Mouse (Mus musculus): ENCODE data around the gene Smlr1. TPM values are rescaled to one million over a fixed set of nuclear protein-coding genes. Genes with fewer than 3 reads are reported as not detected.
A peak's percentile ranks its signal among the peaks of the same experiment; 100 is the strongest.

Smlr1 gene
- polyA plus RNA-seq, 2 experiments, result 0.24 TPM; not detected in 1

- H3K27me3 ChIP-seq (ENCODE audit: control insufficient read depth, insufficient read depth, low read length), result no peaks in the 10 kb centered on the region
- H3K9me3 ChIP-seq (ENCODE audit: control insufficient read depth, low read length), result no peaks in the 10 kb centered on the region
- H3K27ac ChIP-seq (replicated peaks; ENCODE audit: low read depth, low read length), result no peak overlapping the region
- no peak for ATAC-seq (ENCODE audit: low FRiP score, low read depth)
- H3K4me1 ChIP-seq (ENCODE audit: control insufficient read depth, insufficient read depth, low read length), result no peaks in the 10 kb centered on the region
- H3K4me2 ChIP-seq (replicated peaks; ENCODE audit: low read depth, low read length, severe bottlenecking), result no peak overlapping the region
- TF ChIP-seq POLR2A (IDR thresholded peaks at IDR 0.05; ENCODE audit: borderline replicate concordance, extremely low read depth, insufficient read depth, insufficient read length), result no peak
- H3K36me3 ChIP-seq (ENCODE audit: control insufficient read depth, insufficient read depth, low read length), result no peaks in the 10 kb centered on the region
- no peak for DNase-seq (ENCODE audit: low spot score)
- no peak overlapping the region for H3K9ac ChIP-seq (ENCODE audit: low read depth, low read length, severe bottlenecking)
- WGBS, result 68% methylated on average over 5 of the region's 5 CpGs
- H3K4me3 ChIP-seq (replicated peaks; ENCODE audit: low read length), result no peak overlapping the region
Observed at GRCm38 (mm10) chr10:25534467-25534866, 1.6 kb downstream of the Smlr1 start.

- no peak for TF ChIP-seq POLR2A (IDR thresholded peaks at IDR 0.05; ENCODE audit: borderline replicate concordance, extremely low read depth, insufficient read depth, insufficient read length)
- Histone ChIP-seq H3K36me3 (ENCODE audit: control insufficient read depth, insufficient read depth, low read length) (no peaks in the 10 kb centered on the region), H3K9ac (ENCODE audit: low read depth, low read length, severe bottlenecking) (no peak overlapping the region), H3K27ac (replicated peaks; ENCODE audit: low read depth, low read length) (no peak overlapping the region), H3K4me3 (replicated peaks; ENCODE audit: low read length) (no peak overlapping the region), H3K4me1 (ENCODE audit: control insufficient read depth, insufficient read depth, low read length) (no peaks in the 10 kb centered on the region), H3K27me3 (ENCODE audit: control insufficient read depth, insufficient read depth, low read length) (no peaks in the 10 kb centered on the region), H3K9me3 (ENCODE audit: control insufficient read depth, low read length) (no peaks in the 10 kb centered on the region), H3K4me2 (replicated peaks; ENCODE audit: low read depth, low read length, severe bottlenecking) (no peak overlapping the region)
- ATAC-seq (ENCODE audit: low FRiP score, low read depth) (peak; percentile 93), DNase-seq (ENCODE audit: low spot score) (peak; percentile 57)
- 71% methylated on average over 9 of the region's 9 CpGs for WGBS
Observed at GRCm38 (mm10) chr10:25533513-25534246, 2.4 kb downstream of the Smlr1 start.

GRCm38 (mm10) chr10:25533105-25533504, 3.0 kb downstream of the Smlr1 start:
- ATAC-seq (ENCODE audit: low FRiP score, low read depth) (0 out of 2 replicates have a peak, but pooled peaks have one; percentile 16), DNase-seq (ENCODE audit: low spot score) (peak; percentile 7)
- H3K9ac ChIP-seq (ENCODE audit: low read depth, low read length, severe bottlenecking), result no peak overlapping the region
- H3K4me1 ChIP-seq (ENCODE audit: control insufficient read depth, insufficient read depth, low read length), result no peaks in the 10 kb centered on the region
- no peak for TF ChIP-seq POLR2A (IDR thresholded peaks at IDR 0.05; ENCODE audit: borderline replicate concordance, extremely low read depth, insufficient read depth, insufficient read length)
- H3K27ac ChIP-seq (replicated peaks; ENCODE audit: low read depth, low read length), result no peak overlapping the region
- H3K4me3 ChIP-seq (replicated peaks; ENCODE audit: low read length), result no peak overlapping the region
- 72% methylated on average over 2 of the region's 2 CpGs for WGBS
- no peaks in the 10 kb centered on the region for H3K27me3 ChIP-seq (ENCODE audit: control insufficient read depth, insufficient read depth, low read length)
- no peaks in the 10 kb centered on the region for H3K9me3 ChIP-seq (ENCODE audit: control insufficient read depth, low read length)
- H3K36me3 ChIP-seq (ENCODE audit: control insufficient read depth, insufficient read depth, low read length), result no peaks in the 10 kb centered on the region
- no peak overlapping the region for H3K4me2 ChIP-seq (replicated peaks; ENCODE audit: low read depth, low read length, severe bottlenecking)

GRCm38 (mm10) chr10:25531335-25531734, 4.7 kb downstream of the Smlr1 start:
- no peak overlapping the region for H3K4me2 ChIP-seq (replicated peaks; ENCODE audit: low read depth, low read length, severe bottlenecking)
- no peaks in the 10 kb centered on the region for H3K27me3 ChIP-seq (ENCODE audit: control insufficient read depth, insufficient read depth, low read length)
- no peak overlapping the region for H3K9ac ChIP-seq (ENCODE audit: low read depth, low read length, severe bottlenecking)
- no peaks in the 10 kb centered on the region for H3K9me3 ChIP-seq (ENCODE audit: control insufficient read depth, low read length)
- DNase-seq (ENCODE audit: low spot score) (no peak), ATAC-seq (ENCODE audit: low FRiP score, low read depth) (no peak)
- H3K4me3 ChIP-seq (replicated peaks; ENCODE audit: low read length), result no peak overlapping the region
- TF ChIP-seq POLR2A (IDR thresholded peaks at IDR 0.05; ENCODE audit: borderline replicate concordance, extremely low read depth, insufficient read depth, insufficient read length), result no peak
- H3K27ac ChIP-seq (replicated peaks; ENCODE audit: low read depth, low read length), result no peak overlapping the region
- H3K4me1 ChIP-seq (ENCODE audit: control insufficient read depth, insufficient read depth, low read length), result no peaks in the 10 kb centered on the region
- 65% methylated on average over 13 of the region's 13 CpGs for WGBS
- H3K36me3 ChIP-seq (ENCODE audit: control insufficient read depth, insufficient read depth, low read length), result no peaks in the 10 kb centered on the region

GRCm38 (mm10) chr10:25527126-25527525, 8.9 kb downstream of the Smlr1 start:
- Histone ChIP-seq H3K9me3 (ENCODE audit: control insufficient read depth, low read length) (no peaks in the 10 kb centered on the region), H3K27me3 (ENCODE audit: control insufficient read depth, insufficient read depth, low read length) (no peaks in the 10 kb centered on the region), H3K9ac (ENCODE audit: low read depth, low read length, severe bottlenecking) (no peak overlapping the region), H3K36me3 (ENCODE audit: control insufficient read depth, insufficient read depth, low read length) (peaks cover 20% of the 10 kb centered on the region), H3K4me2 (replicated peaks; ENCODE audit: low read depth, low read length, severe bottlenecking) (no peak overlapping the region), H3K27ac (replicated peaks; ENCODE audit: low read depth, low read length) (no peak overlapping the region), H3K4me3 (replicated peaks; ENCODE audit: low read length) (no peak overlapping the region), H3K4me1 (ENCODE audit: control insufficient read depth, insufficient read depth, low read length) (no peaks in the 10 kb centered on the region)
- 55% methylated on average over 3 of the region's 3 CpGs for WGBS
- ATAC-seq (ENCODE audit: low FRiP score, low read depth) (peak; percentile 17; the same call in 1 of the 2 replicates), DNase-seq (ENCODE audit: low spot score) (peak; percentile 48)
- TF ChIP-seq POLR2A (IDR thresholded peaks at IDR 0.05; ENCODE audit: borderline replicate concordance, extremely low read depth, insufficient read depth, insufficient read length), result no peak

All from limb, embryonic 14.5 days (tissue).